Mouse (Mus musculus): ENCODE results near the gene Rsad2. TPM values are rescaled to one million over a fixed set of nuclear protein-coding genes. Genes with fewer than 3 reads are reported as not detected.

Gene Rsad2
- polyA plus RNA-seq, 1 experiment from 2014 or later = 0.54 TPM

- no peaks in the 10 kb centered on the region for H3K27me3 ChIP-seq (ENCODE audit: control insufficient read depth, insufficient read depth, low read depth, low read length)
- no peaks in the 10 kb centered on the region for H3K36me3 ChIP-seq (ENCODE audit: control insufficient read depth, insufficient read depth, low read length)
- ATAC-seq = no peak
- H3K4me2 ChIP-seq (ENCODE audit: low read length) = no peak overlapping the region
- H3K27ac ChIP-seq (ENCODE audit: low read length) = no peak overlapping the region
- no peak overlapping the region for H3K9ac ChIP-seq (ENCODE audit: low read depth, low read length)
- H3K9me3 ChIP-seq (replicated peaks; ENCODE audit: control insufficient read depth, low read length, poor library complexity, severe bottlenecking) = no peaks in the 10 kb centered on the region
- no peak overlapping the region for H3K4me3 ChIP-seq (ENCODE audit: low read depth, low read length)
- 95% methylated on average over 2 of the region's 2 CpGs for WGBS
- H3K4me1 ChIP-seq (ENCODE audit: control insufficient read depth, insufficient read depth, low read length) = no peaks in the 10 kb centered on the region
These were observed 31.4 kb downstream of the Rsad2 start for GRCm38 (mm10) chr12:26424841-26425240.

GRCm38 (mm10) chr12:26418322-26418721, 37.9 kb downstream of the Rsad2 start:
- H3K4me2 ChIP-seq (ENCODE audit: low read length) = no peak overlapping the region

DNA sequence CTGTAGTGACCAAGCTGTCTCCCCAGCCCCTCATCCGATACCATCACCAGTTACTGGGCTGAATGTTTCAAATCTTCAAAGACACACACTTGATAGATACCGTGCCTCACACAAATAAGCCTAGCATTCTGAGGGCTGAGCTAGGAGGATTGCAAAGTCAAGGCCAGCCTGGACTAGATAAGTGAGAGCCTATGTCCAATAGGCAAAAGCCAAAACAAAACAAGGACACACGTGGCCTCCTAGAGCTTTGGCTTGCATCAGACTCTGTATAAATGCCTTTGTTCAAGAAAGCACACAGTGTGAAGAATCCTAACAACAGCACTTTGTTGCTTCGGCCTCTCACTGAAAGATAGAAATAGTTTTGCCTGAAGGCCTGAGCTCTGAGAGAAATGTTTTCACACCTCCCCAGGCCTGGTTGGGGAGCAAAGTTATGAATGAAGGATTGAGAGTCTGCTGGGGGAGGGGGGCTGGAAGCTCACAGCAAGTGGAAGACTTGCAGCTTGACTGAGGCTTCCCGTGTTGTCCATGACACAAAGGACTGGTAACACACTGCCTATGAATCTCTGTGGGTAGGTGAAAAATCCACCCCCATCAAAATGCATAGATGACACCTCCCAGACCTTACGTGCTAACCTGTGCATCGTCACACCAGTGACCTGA, 39.5 kb downstream of the Rsad2 start:
- no peak for ATAC-seq
- no peak overlapping the region for H3K4me2 ChIP-seq (ENCODE audit: low read length)
- H3K27ac ChIP-seq (ENCODE audit: low read length) = no peak overlapping the region
- H3K27me3 ChIP-seq (ENCODE audit: control insufficient read depth, insufficient read depth, low read depth, low read length) = no peaks in the 10 kb centered on the region
- H3K4me3 ChIP-seq (ENCODE audit: low read depth, low read length) = no peak overlapping the region
- H3K9ac ChIP-seq (ENCODE audit: low read depth, low read length) = no peak overlapping the region
- peaks cover 21% of the 10 kb centered on the region for H3K4me1 ChIP-seq (ENCODE audit: control insufficient read depth, insufficient read depth, low read length)
- H3K36me3 ChIP-seq (ENCODE audit: control insufficient read depth, insufficient read depth, low read length) = no peaks in the 10 kb centered on the region
- 71% methylated on average over 7 of the region's 7 CpGs for WGBS
- no peaks in the 10 kb centered on the region for H3K9me3 ChIP-seq (replicated peaks; ENCODE audit: control insufficient read depth, low read length, poor library complexity, severe bottlenecking)

More at GRCm38 (mm10) chr12:26418322-26418721, 37.9 kb downstream of the Rsad2 start:
- Histone ChIP-seq H3K27ac (ENCODE audit: low read length) (no peak overlapping the region), H3K27me3 (ENCODE audit: control insufficient read depth, insufficient read depth, low read depth, low read length) (no peaks in the 10 kb centered on the region), H3K9ac (ENCODE audit: low read depth, low read length) (no peak overlapping the region), H3K4me1 (ENCODE audit: control insufficient read depth, insufficient read depth, low read length) (peaks cover 6% of the 10 kb centered on the region), H3K4me3 (ENCODE audit: low read depth, low read length) (no peak overlapping the region), H3K9me3 (replicated peaks; ENCODE audit: control insufficient read depth, low read length, poor library complexity, severe bottlenecking) (no peaks in the 10 kb centered on the region), H3K36me3 (ENCODE audit: control insufficient read depth, insufficient read depth, low read length) (no peaks in the 10 kb centered on the region)
- 83% methylated on average over 4 of the region's 4 CpGs for WGBS
- ATAC-seq = no peak

- H3K9ac ChIP-seq (ENCODE audit: low read depth, low read length) = peak within 1 kb of the TSS; percentile 95
- H3K4me3 ChIP-seq (ENCODE audit: low read depth, low read length) = peak within 1 kb of the TSS; percentile 80
- peak; percentile 89 for ATAC-seq
- H3K9me3 ChIP-seq (replicated peaks; ENCODE audit: control insufficient read depth, low read length, poor library complexity, severe bottlenecking) = no peaks in the 10 kb centered on the region
- H3K36me3 ChIP-seq (ENCODE audit: control insufficient read depth, insufficient read depth, low read length) = no peaks in the 10 kb centered on the region
- peak within 1 kb of the TSS; percentile 86 for H3K27ac ChIP-seq (ENCODE audit: low read length)
- WGBS = 2% methylated on average over 24 of the region's 45 CpGs
- H3K4me1 ChIP-seq (ENCODE audit: control insufficient read depth, insufficient read depth, low read length) = peaks cover 26% of the 10 kb centered on the region
- H3K4me2 ChIP-seq (ENCODE audit: low read length) = peak within 1 kb of the TSS; percentile 57
- H3K27me3 ChIP-seq (ENCODE audit: control insufficient read depth, insufficient read depth, low read depth, low read length) = no peaks in the 10 kb centered on the region
These were observed 41.0 kb downstream of the Rsad2 start, which contains the start of gene Rnf144a for GRCm38 (mm10) chr12:26415104-26415771. Rnf144a (minus strand) TSS chr12:26415254.

DNA sequence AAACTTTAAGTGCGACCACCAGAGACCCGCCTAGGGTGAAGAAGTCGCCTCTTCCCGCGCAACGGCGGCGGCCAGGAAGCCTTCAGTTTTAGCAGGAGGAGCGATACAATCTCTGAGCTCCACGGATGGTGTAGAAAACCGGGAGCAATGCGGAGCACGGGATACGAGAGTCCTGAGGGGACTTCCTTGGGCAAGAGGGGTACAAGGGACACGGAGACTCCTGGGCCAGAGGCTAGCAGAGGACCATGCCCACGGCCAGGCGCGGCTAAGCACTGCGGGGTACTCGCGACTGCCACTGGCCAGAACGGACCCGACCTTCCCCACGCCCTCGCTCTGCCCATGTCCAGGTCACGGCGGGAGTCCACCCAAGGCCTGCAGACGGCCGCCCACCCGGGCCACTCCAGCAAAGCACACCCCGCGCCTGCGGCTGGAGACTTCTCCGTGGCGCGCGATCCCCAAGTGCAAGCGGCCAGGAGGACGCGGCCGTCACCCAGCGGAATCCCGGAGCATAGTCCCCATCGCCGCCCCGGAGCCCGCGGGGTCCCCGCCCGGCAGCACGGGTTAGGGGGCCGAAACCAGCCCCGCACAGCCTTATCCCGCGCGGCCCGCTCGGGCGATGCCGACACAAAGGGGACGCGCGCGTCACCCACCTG, 41.7 kb downstream of the Rsad2 start:
- peak overlapping the region; percentile 80 for H3K4me3 ChIP-seq (ENCODE audit: low read depth, low read length)
- H3K4me1 ChIP-seq (ENCODE audit: control insufficient read depth, insufficient read depth, low read length) = peaks cover 26% of the 10 kb centered on the region
- peak overlapping the region; percentile 57 for H3K4me2 ChIP-seq (ENCODE audit: low read length)
- peak overlapping the region; percentile 95 for H3K9ac ChIP-seq (ENCODE audit: low read depth, low read length)
- H3K9me3 ChIP-seq (replicated peaks; ENCODE audit: control insufficient read depth, low read length, poor library complexity, severe bottlenecking) = no peaks in the 10 kb centered on the region
- peak overlapping the region; percentile 86 for H3K27ac ChIP-seq (ENCODE audit: low read length)
- ATAC-seq = peak; percentile 88
- no peaks in the 10 kb centered on the region for H3K27me3 ChIP-seq (ENCODE audit: control insufficient read depth, insufficient read depth, low read depth, low read length)
- under 1% methylated on average over 64 of the region's 64 CpGs for WGBS
- H3K36me3 ChIP-seq (ENCODE audit: control insufficient read depth, insufficient read depth, low read length) = no peaks in the 10 kb centered on the region

GRCm38 (mm10) chr12:26413961-26414411, 42.3 kb downstream of the Rsad2 start:
- no peak; the same call in 1 of the 2 replicates for ATAC-seq
- 7% methylated on average over 8 of the region's 8 CpGs for WGBS

DNA sequence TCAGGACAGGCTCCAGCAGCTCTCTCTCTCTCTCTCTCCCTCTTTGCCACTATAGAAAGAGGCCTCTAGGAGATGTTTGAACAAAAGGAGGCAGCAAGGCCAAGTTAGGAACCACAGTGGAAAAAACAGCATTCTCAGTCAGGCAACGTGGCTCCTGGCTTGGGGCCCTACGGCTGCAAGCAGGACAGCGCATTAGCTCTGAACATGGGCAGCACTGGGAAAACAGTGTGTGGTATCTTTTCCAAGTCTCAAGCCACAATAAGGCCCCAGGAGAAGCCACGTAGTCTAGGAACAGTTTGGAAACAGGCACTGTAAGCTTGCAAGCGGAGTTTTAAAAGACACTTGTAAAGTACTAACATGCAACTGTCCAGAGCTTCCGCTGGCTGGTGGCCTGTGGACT, 43.5 kb downstream of the Rsad2 start:
- ATAC-seq = no peak
- Histone ChIP-seq H3K27me3 (ENCODE audit: control insufficient read depth, insufficient read depth, low read depth, low read length) (no peaks in the 10 kb centered on the region), H3K4me3 (ENCODE audit: low read depth, low read length) (0 out of 2 replicates have a peak overlapping the region, but pooled peaks have one; percentile 80), H3K9me3 (replicated peaks; ENCODE audit: control insufficient read depth, low read length, poor library complexity, severe bottlenecking) (no peaks in the 10 kb centered on the region), H3K9ac (ENCODE audit: low read depth, low read length) (no peak overlapping the region), H3K4me2 (ENCODE audit: low read length) (peak overlapping the region; percentile 57), H3K36me3 (ENCODE audit: control insufficient read depth, insufficient read depth, low read length) (no peaks in the 10 kb centered on the region; the same call in 1 of the 2 replicates), H3K27ac (ENCODE audit: low read length) (no peak overlapping the region), H3K4me1 (ENCODE audit: control insufficient read depth, insufficient read depth, low read length) (peaks cover 26% of the 10 kb centered on the region)
- WGBS = 67% methylated on average over 6 of the region's 6 CpGs

More at GRCm38 (mm10) chr12:26413961-26414411, 42.3 kb downstream of the Rsad2 start:
- H3K9ac ChIP-seq (ENCODE audit: low read depth, low read length) = peak overlapping the region; percentile 95
- H3K27ac ChIP-seq (ENCODE audit: low read length) = no peak overlapping the region
- no peaks in the 10 kb centered on the region for H3K9me3 ChIP-seq (replicated peaks; ENCODE audit: control insufficient read depth, low read length, poor library complexity, severe bottlenecking)
- H3K4me1 ChIP-seq (ENCODE audit: control insufficient read depth, insufficient read depth, low read length) = peaks cover 26% of the 10 kb centered on the region
- H3K27me3 ChIP-seq (ENCODE audit: control insufficient read depth, insufficient read depth, low read depth, low read length) = no peaks in the 10 kb centered on the region
- peak overlapping the region; percentile 57 for H3K4me2 ChIP-seq (ENCODE audit: low read length)
- no peaks in the 10 kb centered on the region for H3K36me3 ChIP-seq (ENCODE audit: control insufficient read depth, insufficient read depth, low read length)
- H3K4me3 ChIP-seq (ENCODE audit: low read depth, low read length) = peak overlapping the region; percentile 80

DNA sequence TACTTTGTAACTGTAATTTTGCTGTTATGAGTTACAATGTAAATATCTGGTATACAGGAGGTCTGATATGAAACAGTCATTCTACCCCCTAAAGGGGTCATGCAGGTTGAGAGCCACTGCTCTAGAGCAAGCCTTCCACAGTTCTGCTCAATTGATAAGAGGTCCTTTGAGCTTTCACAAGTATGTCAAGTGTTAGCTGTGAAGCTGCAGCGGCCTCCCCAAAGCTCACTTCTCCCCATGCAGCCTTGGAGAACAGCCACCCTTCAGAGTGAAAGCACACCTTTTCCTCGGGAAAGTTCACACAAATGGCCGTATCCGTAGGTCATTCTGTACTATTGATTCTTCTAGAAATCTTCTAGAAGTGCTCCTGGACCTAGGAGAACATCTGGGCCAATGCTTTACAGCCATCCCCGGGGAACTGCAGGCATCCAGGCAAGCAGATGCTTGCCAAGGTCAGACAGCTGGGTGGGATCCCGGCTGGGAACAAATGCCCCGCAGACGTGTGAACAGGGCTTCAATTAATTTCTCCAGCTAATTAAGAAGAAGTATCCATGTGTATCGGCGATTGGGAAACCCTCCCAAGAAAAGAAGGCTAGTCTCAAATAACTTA, 44.3 kb downstream of the Rsad2 start:
- Histone ChIP-seq H3K4me3 (ENCODE audit: low read depth, low read length) (no peak overlapping the region), H3K27me3 (ENCODE audit: control insufficient read depth, insufficient read depth, low read depth, low read length) (no peaks in the 10 kb centered on the region), H3K9me3 (replicated peaks; ENCODE audit: control insufficient read depth, low read length, poor library complexity, severe bottlenecking) (no peaks in the 10 kb centered on the region), H3K4me1 (ENCODE audit: control insufficient read depth, insufficient read depth, low read length) (peaks cover 26% of the 10 kb centered on the region), H3K36me3 (ENCODE audit: control insufficient read depth, insufficient read depth, low read length) (no peaks in the 10 kb centered on the region; the same call in 1 of the 2 replicates), H3K4me2 (ENCODE audit: low read length) (peak overlapping the region; percentile 57), H3K9ac (ENCODE audit: low read depth, low read length) (no peak overlapping the region), H3K27ac (ENCODE audit: low read length) (no peak overlapping the region)
- ATAC-seq = no peak
- WGBS = 71% methylated on average over 10 of the region's 10 CpGs
